Mouse (Mus musculus) kidney, postnatal 0 days (tissue): ENCODE data around the gene Dxo. TPM values are rescaled to one million over a fixed set of nuclear protein-coding genes. Genes with fewer than 3 reads are reported as not detected.

Source experiments
- ATAC-seq: fragments of 200-750 bp; cut with Nextera tagmentation; replicated peaks from 2 replicates; pipeline ENCODE4 v1.8.0; 2017; ENCODE audit warnings: low read depth, moderate number of reproducible peaks, moderate TSS enrichment, moderate library complexity; ENCODE audit not compliant: low FRiP score
- DNase-seq: peaks from one replicate; pipeline ENCODE4 v3.0.0-alpha.2; 2016; ENCODE audit warnings: low spot score
- H3K27ac ChIP-seq: fragments of 300-500 bp; sonication (generic); 2 replicates; pipeline ENCODE4 v1.5.1; 2014; ENCODE audit warnings: mild to moderate bottlenecking
- H3K27me3 ChIP-seq: fragments of 300-500 bp; sonication (generic); 2 replicates; pipeline ENCODE4 v1.6.1; 2014; ENCODE audit warnings: low read length, mixed read lengths; ENCODE audit not compliant: insufficient read depth
- H3K36me3 ChIP-seq: fragments of 300-500 bp; sonication (generic); 2 replicates; pipeline ENCODE4 v1.6.1; 2014; ENCODE audit warnings: low read length, mixed read lengths; ENCODE audit not compliant: insufficient read depth
- H3K4me1 ChIP-seq: fragments of 300-500 bp; sonication (generic); replicated peaks from 2 replicates; pipeline ENCODE4 v1.6.1; 2014; ENCODE audit warnings: antibody characterized with exemption, low read length, mixed read lengths; ENCODE audit not compliant: insufficient read depth
- H3K4me2 ChIP-seq: fragments of 300-500 bp; sonication (generic); 2 replicates; pipeline ENCODE4 v1.6.1; 2014; ENCODE audit warnings: mild to moderate bottlenecking, low read length, moderate library complexity, mixed read lengths
- H3K4me3 ChIP-seq: fragments of 300-500 bp; sonication (generic); replicated peaks from 2 replicates; pipeline ENCODE4 v1.5.1; 2014; ENCODE audit warnings: low read depth, low read length
- H3K9ac ChIP-seq: fragments of 300-500 bp; sonication (generic); 2 replicates; pipeline ENCODE4 v1.6.1; 2014; ENCODE audit warnings: low read depth, low read length
- H3K9me3 ChIP-seq: fragments of 300-500 bp; sonication (generic); replicated peaks from 2 replicates; pipeline ENCODE4 v1.6.1; 2016; ENCODE audit warnings: low read length, inconsistent platforms, mixed read lengths
- CTCF ChIP-seq: IDR thresholded peaks from 2 replicates; pipeline ENCODE4 v1.5.1; 2016; ENCODE audit warnings: antibody characterized with exemption, low read depth, mild to moderate bottlenecking, moderate library complexity
- WGBS: fragments of 180-500 bp; shearing (Covaris S2); extraction: QIAGEN DNeasy Blood & Tissue Kit; methylation state at CpG from one replicate; pipeline ENCODE4 v1.1.7; 2014; 5-methylcytosine and 5-hydroxymethylcytosine counted together
- microRNA-seq: library from miRNA; unstranded; fragments of <30 nt; microRNA quantifications from one replicate; pipeline ENCODE4, GENCODE M21; 2016
- polyA plus RNA-seq: library from polyadenylated mRNA; unstranded; fragments of >200 nt; fragmentation: Nextera tagmentation; extraction: Ambion mirVana; gene quantifications from 2 replicates; pipeline ENCODE4 v1.2.1, GENCODE M21; 2015

Gene Dxo
- polyA plus RNA-seq, 1 experiment from 2014 or later, result 49.7 TPM

- peak; percentile 31; the same call in 1 of the 2 replicates for TF ChIP-seq CTCF
- ATAC-seq (no peak), DNase-seq (no peak)
- 65% methylated on average over 3 of the region's 3 CpGs for WGBS
- H3K9ac ChIP-seq, result no peak overlapping the region
- H3K27ac ChIP-seq, result no peak overlapping the region
- H3K4me2 ChIP-seq, result no peak overlapping the region
- H3K4me3 ChIP-seq, result no peak overlapping the region
- 0 out of 2 replicates have a peak, but pooled peaks cover 4% of the 10 kb centered on the region for H3K4me1 ChIP-seq
- no peaks in the 10 kb centered on the region for H3K27me3 ChIP-seq
- no peaks in the 10 kb centered on the region for H3K9me3 ChIP-seq
- no peaks in the 10 kb centered on the region for H3K36me3 ChIP-seq
Measured at GRCm38 (mm10) chr17:34883332-34883731, 46.5 kb downstream of the Dxo start.

- Histone ChIP-seq H3K4me2 (no peak overlapping the region), H3K9ac (no peak overlapping the region), H3K36me3 (no peaks in the 10 kb centered on the region), H3K27me3 (no peaks in the 10 kb centered on the region), H3K27ac (no peak overlapping the region), H3K9me3 (no peaks in the 10 kb centered on the region), H3K4me1 (0 out of 2 replicates have a peak, but pooled peaks cover 4% of the 10 kb centered on the region), H3K4me3 (no peak overlapping the region)
- ATAC-seq, result no peak
- 89% methylated on average over 6 of the region's 6 CpGs for WGBS
- TF ChIP-seq CTCF, result no peak
- no peak for DNase-seq
Measured at GRCm38 (mm10) chr17:34884704-34885103, 47.9 kb downstream of the Dxo start.

GRCm38 (mm10) chr17:34885615-34886014, 48.8 kb downstream of the Dxo start:
- no peak overlapping the region for H3K27ac ChIP-seq
- H3K9ac ChIP-seq, result no peak overlapping the region
- DNase-seq, result peak; percentile 22
- H3K4me1 ChIP-seq, result 0 out of 2 replicates have a peak, but pooled peaks cover 4% of the 10 kb centered on the region
- TF ChIP-seq CTCF, result no peak
- H3K9me3 ChIP-seq, result no peaks in the 10 kb centered on the region
- H3K4me2 ChIP-seq, result no peak overlapping the region
- no peak for ATAC-seq
- H3K27me3 ChIP-seq, result no peaks in the 10 kb centered on the region
- H3K4me3 ChIP-seq, result no peak overlapping the region
- 71% methylated on average over 3 of the region's 3 CpGs for whole genome bisulfite sequencing
- H3K36me3 ChIP-seq, result no peaks in the 10 kb centered on the region

GRCm38 (mm10) chr17:34887942-34888341, 51.1 kb downstream of the Dxo start:
- DNase-seq, result no peak
- WGBS, result 79% methylated on average over 5 of the region's 5 CpGs
- Histone ChIP-seq H3K4me2 (no peak overlapping the region), H3K36me3 (no peaks in the 10 kb centered on the region), H3K27me3 (no peaks in the 10 kb centered on the region), H3K27ac (no peak overlapping the region), H3K9ac (no peak overlapping the region), H3K4me1 (no peaks in the 10 kb centered on the region), H3K9me3 (no peaks in the 10 kb centered on the region), H3K4me3 (no peak overlapping the region)
- no peak for ATAC-seq
- TF ChIP-seq CTCF, result no peak

Small RNA genes lying within 50 kb of the gene (microRNA-seq; reads per million reads assigned to microRNA genes)
- not detected for gene Mir6970
- gene Mir6971, result 3.2 reads per million, percentile 8 among the genes with 10 or more reads in this experiment
- not detected for gene Mir6972

Other genes with a start within 250 kb of the Dxo start
- 28.5 and 29.5 TPM in 2 replicates for gene Gpsm3, start 247.2 kb upstream of the Dxo start, polyA plus RNA-seq
- gene Pbx2, start 245.8 kb upstream of the Dxo start, polyA plus RNA-seq, result 13.0 and 13.2 TPM in 2 replicates
- 7.4 and 7.9 TPM in 2 replicates for gene Ager, start 239.2 kb upstream of the Dxo start, polyA plus RNA-seq
- 154 and 177 TPM in 2 replicates for gene Rnf5, start 233.3 kb upstream of the Dxo start, polyA plus RNA-seq
- gene Agpat1, start 232.8 kb upstream of the Dxo start, polyA plus RNA-seq, result 56.1 and 58.6 TPM in 2 replicates
- 5.9 and 6.6 TPM in 2 replicates for gene Egfl8, start 221.0 kb upstream of the Dxo start, polyA plus RNA-seq
- gene Ppt2, start 208.5 kb upstream of the Dxo start, polyA plus RNA-seq, result 62.9 and 65.5 TPM in 2 replicates
- 0.36 and 0.55 TPM in 2 replicates for gene Prrt1, start 207.5 kb upstream of the Dxo start, polyA plus RNA-seq
- 16.4 and 18.6 TPM in 2 replicates for gene Fkbpl, start 192.3 kb upstream of the Dxo start, polyA plus RNA-seq
- gene Atf6b, start 189.9 kb upstream of the Dxo start, polyA plus RNA-seq, result 62.0 and 65.8 TPM in 2 replicates
- gene Tnxb, start 166.5 kb upstream of the Dxo start, polyA plus RNA-seq, result 0.19 and 0.26 TPM in 2 replicates
- 0.22 and 0.41 TPM in 2 replicates for gene C4b, start 93.1 kb upstream of the Dxo start, polyA plus RNA-seq
- gene Cyp21a1, start 32.5 kb upstream of the Dxo start, polyA plus RNA-seq, result 0.13 and 0.20 TPM in 2 replicates
- 30.3 and 30.8 TPM in 2 replicates for gene Stk19, start 74 bp upstream of the Dxo start, polyA plus RNA-seq
- 36.8 and 37.3 TPM in 2 replicates for gene Skiv2l, start 13.2 kb downstream of the Dxo start, polyA plus RNA-seq
- gene Nelfe, start 13.4 kb downstream of the Dxo start, polyA plus RNA-seq, result 73.5 and 79.5 TPM in 2 replicates
- 21.1 and 25.6 TPM in 2 replicates for gene Cfb, start 25.5 kb downstream of the Dxo start, polyA plus RNA-seq
- 2.3 and 3.4 TPM in 2 replicates for gene Zbtb12, start 42.5 kb downstream of the Dxo start, polyA plus RNA-seq
- gene Gm20547, start 45.0 kb downstream of the Dxo start, polyA plus RNA-seq, result not detected in 2 replicates
- gene C2, start 61.2 kb downstream of the Dxo start, polyA plus RNA-seq, result 7.0 and 7.4 TPM in 2 replicates
- 44.1 and 49.1 TPM in 2 replicates for gene Ehmt2, start 61.5 kb downstream of the Dxo start, polyA plus RNA-seq
- 24.2 and 27.3 TPM in 2 replicates for gene Slc44a4, start 77.4 kb downstream of the Dxo start, polyA plus RNA-seq
- 92.0 and 101 TPM in 2 replicates for gene Neu1, start 94.2 kb downstream of the Dxo start, polyA plus RNA-seq
- 2.2 and 2.6 TPM in 2 replicates for gene Hspa1b, start 122.2 kb downstream of the Dxo start, polyA plus RNA-seq
- not detected in 2 replicates for gene Gm20481, start 132.9 kb downstream of the Dxo start, polyA plus RNA-seq
- gene Hspa1a, start 135.1 kb downstream of the Dxo start, polyA plus RNA-seq, result 22.4 and 23.5 TPM in 2 replicates
- 0.54 and 0.72 TPM in 2 replicates for gene Hspa1l, start 135.7 kb downstream of the Dxo start, polyA plus RNA-seq
- gene Lsm2, start 144.8 kb downstream of the Dxo start, polyA plus RNA-seq, result 133 and 141 TPM in 2 replicates
- gene Vars, start 164.0 kb downstream of the Dxo start, polyA plus RNA-seq, result 61.3 and 63.3 TPM in 2 replicates
- 0.16 and 0.20 TPM in 2 replicates for gene Vwa7, start 179.6 kb downstream of the Dxo start, polyA plus RNA-seq
- gene Sapcd1, start 191.0 kb downstream of the Dxo start, polyA plus RNA-seq, result 2.3 and 3.7 TPM in 2 replicates
- gene Msh5, start 209.7 kb downstream of the Dxo start, polyA plus RNA-seq, result 2.7 and 3.0 TPM in 2 replicates
- 266 and 282 TPM in 2 replicates for gene Clic1, start 212.9 kb downstream of the Dxo start, polyA plus RNA-seq
- 227 and 244 TPM in 2 replicates for gene Ddah2, start 222.0 kb downstream of the Dxo start, polyA plus RNA-seq
- gene Ly6g6c, start 228.4 kb downstream of the Dxo start, polyA plus RNA-seq, result not detected in 2 replicates
- gene Mpig6b, start 229.2 kb downstream of the Dxo start, polyA plus RNA-seq, result 0.36 and 0.45 TPM in 2 replicates
- 1.3 and 1.6 TPM in 2 replicates for gene Ly6g6e, start 239.9 kb downstream of the Dxo start, polyA plus RNA-seq
- 7.6 and 7.8 TPM in 2 replicates for gene Ly6g6d, start 241.0 kb downstream of the Dxo start, polyA plus RNA-seq
- gene Ly6g6f, start 248.6 kb downstream of the Dxo start, polyA plus RNA-seq, result not detected in 2 replicates